In genomic region chr11:118222351-118222885, GRCm38 (mm10) we compare ENCODE assay signal across 17 mouse cellular contexts. TPM values are rescaled to one million over a fixed set of nuclear protein-coding genes. Genes with fewer than 3 reads are reported as not detected.
DNase-seq lines count a peak whose midpoint lies in the region; ATAC-seq and TF ChIP-seq lines count a peak whose summit lies in the region.
"Had no signal": no experiment of that assay in that cellular context is flagged by ENCODE, and none has a peak within 500 bp of the region (broad histone marks: within the 10 kb centered on the region; RNA-seq: fewer than 3 reads in every experiment).

No protein-coding gene starts in this region.

- H3K36me3 ChIP-seq in heart, postnatal 0 days (replicated peaks; ENCODE audit: control insufficient read depth, insufficient read depth, low read length), result no peaks in the 10 kb centered on the region
- no peaks in the 10 kb centered on the region for H3K36me3 ChIP-seq in liver, postnatal 0 days (replicated peaks; ENCODE audit: insufficient read depth, low read length)
- H3K36me3 ChIP-seq in liver, embryonic 12.5 days, result no peaks in the 10 kb centered on the region
- no peaks in the 10 kb centered on the region for H3K36me3 ChIP-seq in forebrain, embryonic 14.5 days (ENCODE audit: control insufficient read depth, insufficient read depth, low read length)
- H3K36me3 ChIP-seq: neural tube, embryonic 12.5 days had no signal

- no peaks in the 10 kb centered on the region for H3K9me3 ChIP-seq in heart, postnatal 0 days (replicated peaks; ENCODE audit: control insufficient read depth, low read length)
- H3K9me3 ChIP-seq in liver, postnatal 0 days (ENCODE audit: low read length), result no peaks in the 10 kb centered on the region
- no peaks in the 10 kb centered on the region for H3K9me3 ChIP-seq in liver, embryonic 12.5 days (replicated peaks)
- no peaks in the 10 kb centered on the region for H3K9me3 ChIP-seq in forebrain, embryonic 14.5 days (replicated peaks; ENCODE audit: control insufficient read depth, low read length)
- H3K9me3 ChIP-seq: neural tube, embryonic 12.5 days had no signal

- no peak for ATAC-seq in heart, postnatal 0 days (ENCODE audit: insufficient read depth, low read depth)
- no peak for ATAC-seq in liver, postnatal 0 days
- ATAC-seq in liver, embryonic 12.5 days, result no peak
- peak; percentile 41 for ATAC-seq in granulocyte monocyte progenitor cell, adult 5-6 weeks (replicated peaks; ENCODE audit: poor library complexity, severe bottlenecking)
- ATAC-seq in forebrain, embryonic 14.5 days, result no peak
- ATAC-seq: midbrain, embryonic 16.5 days had no signal

- H3K4me2 ChIP-seq in heart, postnatal 0 days (ENCODE audit: low read depth, low read length), result no peak overlapping the region
- no peak overlapping the region for H3K4me2 ChIP-seq in liver, postnatal 0 days (ENCODE audit: low read depth, low read length)
- no peak overlapping the region for H3K4me2 ChIP-seq in liver, embryonic 12.5 days
- H3K4me2 ChIP-seq in forebrain, embryonic 14.5 days (ENCODE audit: low read length), result no peak overlapping the region
- H3K4me2 ChIP-seq: liver, embryonic 11.5 days; neural tube, embryonic 12.5 days had no signal

- DNase-seq in heart, postnatal 0 days (ENCODE audit: low spot score), result no peak
- no peak for DNase-seq in heart, adult 8-10 months (ENCODE audit: low spot score)
- no peak for DNase-seq in liver, postnatal 0 days
- DNase-seq in Muller cell, postnatal 12 days (ENCODE audit: inconsistent ontology term), result peak; percentile 57
- DNase-seq in forebrain, embryonic 14.5 days (ENCODE audit: low spot score), result no peak
- DNase-seq in adrenal gland, postnatal 36 days, result no peak
- DNase-seq: adrenal gland, adult 8-10 months; cerebellum, adult 9-11 months; heart, postnatal 4 days; kidney, adult 8-10 months; lung, postnatal 14 days; retina, postnatal 1 day had no signal

- TF ChIP-seq CTCF in heart, postnatal 0 days (IDR thresholded peaks at IDR 0.05; ENCODE audit: low read depth), result no peak
- TF ChIP-seq CTCF in liver, postnatal 0 days (IDR thresholded peaks at IDR 0.05; ENCODE audit: low read depth), result no peak

- H3K27me3 ChIP-seq in heart, postnatal 0 days (ENCODE audit: control insufficient read depth, insufficient read depth, low read length), result no peaks in the 10 kb centered on the region
- H3K27me3 ChIP-seq in liver, postnatal 0 days (ENCODE audit: insufficient read depth, low read length), result no peaks in the 10 kb centered on the region
- H3K27me3 ChIP-seq in liver, embryonic 12.5 days (replicated peaks), result no peaks in the 10 kb centered on the region
- H3K27me3 ChIP-seq in forebrain, embryonic 14.5 days (replicated peaks; ENCODE audit: control insufficient read depth, insufficient read depth, low read length), result no peaks in the 10 kb centered on the region
- H3K27me3 ChIP-seq: neural tube, embryonic 12.5 days had no signal

- WGBS in heart, postnatal 0 days, result 57% methylated on average over 6 of the region's 6 CpGs
- 50% methylated on average over 6 of the region's 6 CpGs for WGBS in liver, postnatal 0 days (ENCODE audit: insufficient replicate concordance)
- WGBS in liver, embryonic 12.5 days (ENCODE audit: insufficient replicate concordance), result 47% methylated on average over 6 of the region's 6 CpGs
- 79% methylated on average over 6 of the region's 6 CpGs for WGBS in forebrain, embryonic 14.5 days

- TF ChIP-seq EP300 in heart, postnatal 0 days (IDR thresholded peaks at IDR 0.05; ENCODE audit: low read depth), result no peak
- no peak for TF ChIP-seq EP300 in liver, postnatal 0 days (IDR thresholded peaks at IDR 0.05; ENCODE audit: low read depth)

- peaks cover 25% of the 10 kb centered on the region; the same call in 1 of the 2 replicates for H3K4me1 ChIP-seq in heart, postnatal 0 days (ENCODE audit: control insufficient read depth, insufficient read depth)
- peaks cover 18% of the 10 kb centered on the region; the same call in 1 of the 2 replicates for H3K4me1 ChIP-seq in liver, postnatal 0 days (ENCODE audit: insufficient read depth)
- H3K4me1 ChIP-seq in liver, embryonic 12.5 days, result peaks cover 21% of the 10 kb centered on the region
- H3K4me1 ChIP-seq in forebrain, embryonic 14.5 days (ENCODE audit: control insufficient read depth, insufficient read depth, low read length), result peaks cover 3% of the 10 kb centered on the region; the same call in 1 of the 2 replicates

- peak overlapping the region; percentile 28; the same call in 1 of the 2 replicates for H3K27ac ChIP-seq in heart, postnatal 0 days (ENCODE audit: low read depth)
- peak overlapping the region; percentile 39; the same call in 1 of the 2 replicates for H3K27ac ChIP-seq in liver, postnatal 0 days (ENCODE audit: low read depth)
- H3K27ac ChIP-seq in liver, embryonic 12.5 days, result no peak overlapping the region
- H3K27ac ChIP-seq in forebrain, embryonic 14.5 days (ENCODE audit: low read depth, low read length), result no peak overlapping the region
- H3K27ac ChIP-seq: neural tube, embryonic 12.5 days had no signal

- H3K9ac ChIP-seq in heart, postnatal 0 days (replicated peaks; ENCODE audit: low read depth, low read length), result no peak overlapping the region
- H3K9ac ChIP-seq in liver, postnatal 0 days (replicated peaks), result no peak overlapping the region
- H3K9ac ChIP-seq in liver, embryonic 12.5 days, result no peak overlapping the region
- H3K9ac ChIP-seq in forebrain, embryonic 14.5 days (ENCODE audit: low read length), result no peak overlapping the region
- H3K9ac ChIP-seq: neural tube, embryonic 12.5 days had no signal

- no peak overlapping the region for H3K4me3 ChIP-seq in heart, postnatal 0 days (ENCODE audit: low read depth, low read length)
- no peak overlapping the region for H3K4me3 ChIP-seq in liver, postnatal 0 days (ENCODE audit: low read depth, low read length)
- H3K4me3 ChIP-seq in liver, embryonic 12.5 days, result no peak overlapping the region
- no peak overlapping the region for H3K4me3 ChIP-seq in forebrain, embryonic 14.5 days (ENCODE audit: low read depth, low read length)
- H3K4me3 ChIP-seq: neural tube, embryonic 12.5 days had no signal

RNA-seq across cellular contexts. Expression of gene Cyth1, which starts 26.0 kb away (rescaled TPM):
- 49.8 and 50.1 TPM in 2 replicates for total RNA-seq in heart, postnatal 0 days (2014; rRNA removed; ENCODE audit: low replicate concordance)
- polyA plus RNA-seq in heart, postnatal 0 days (2015; fragmentation: Nextera tagmentation; extraction: Ambion mirVana), result 21.4 TPM in 2 replicates
- total RNA-seq in heart, adult 8-10 months (2022), result 10 to 100 TPM; 34.5 to 56.9 (median 50.9) TPM
- 7.0 and 7.9 TPM in 2 replicates for polyA plus RNA-seq in liver, postnatal 0 days (2015; fragmentation: Nextera tagmentation; extraction: Ambion mirVana)
- polyA plus RNA-seq in liver, embryonic 12.5 days (2016; fragmentation: Nextera tagmentation; extraction: Ambion mirVana), result 4.7 and 5.4 TPM in 2 replicates
- total RNA-seq in granulocyte monocyte progenitor cell, adult 5-6 weeks (2014; fragmentation: Nextera tagmentation), result 24.9 and 27.7 TPM in 2 replicates
- total RNA-seq in granulocyte monocyte progenitor cell, adult 5-6 weeks (2017), result 38.6 and 43.6 TPM in 2 replicates
- polyA plus RNA-seq in forebrain, embryonic 14.5 days (2014; fragmentation: Nextera tagmentation; extraction: Ambion mirVana), result 21.9 and 24.8 TPM in 2 replicates
- 10 to 100 TPM; 28.6 to 35.8 TPM for total RNA-seq in adrenal gland, postnatal 36 days (2021)

Comparison
In these comparisons a context has a peak if more than half of its experiments do, and no peak if none do; other contexts are left out.
1. H3K27ac ChIP-seq: peak in heart, postnatal 0 days (single experiment) and liver, postnatal 0 days (single experiment); none in liver, embryonic 12.5 days (single experiment) and forebrain, embryonic 14.5 days (single experiment).